In genomic region chr2:59042616-59043015, GRCm38 (mm10) we compare ENCODE assay signal across 12 mouse cellular contexts.
DNase-seq lines count a peak whose midpoint lies in the region; ATAC-seq and TF ChIP-seq lines count a peak whose summit lies in the region.
"Had no signal": no experiment of that assay in that cellular context is flagged by ENCODE, and none has a peak within 500 bp of the region (broad histone marks: within the 10 kb centered on the region; RNA-seq: fewer than 3 reads in every experiment).

No protein-coding gene starts in this region.

- H3K4me2 ChIP-seq in heart, embryonic 16.5 days (ENCODE audit: low read depth, low read length), result peak overlapping the region; percentile 29
- H3K4me2 ChIP-seq in neural tube, embryonic 11.5 days (ENCODE audit: low read depth), result no peak overlapping the region
- H3K4me2 ChIP-seq in hindbrain, postnatal 0 days (ENCODE audit: low read depth, low read length), result no peak overlapping the region
- no peak overlapping the region for H3K4me2 ChIP-seq in forebrain, embryonic 13.5 days

- no peaks in the 10 kb centered on the region for H3K9me3 ChIP-seq in heart, embryonic 16.5 days (replicated peaks; ENCODE audit: control insufficient read depth, low read length)
- H3K9me3 ChIP-seq in neural tube, embryonic 11.5 days (ENCODE audit: control insufficient read depth, low read length), result no peaks in the 10 kb centered on the region
- no peaks in the 10 kb centered on the region for H3K9me3 ChIP-seq in hindbrain, postnatal 0 days (ENCODE audit: low read length)
- H3K9me3 ChIP-seq in forebrain, embryonic 13.5 days (replicated peaks), result no peaks in the 10 kb centered on the region
- H3K9me3 ChIP-seq: G1E had no signal

- WGBS in heart, embryonic 16.5 days, result 38% methylated on average over 13 of the region's 13 CpGs
- WGBS in neural tube, embryonic 11.5 days, result 70% methylated on average over 12 of the region's 13 CpGs
- 59% methylated on average over 13 of the region's 13 CpGs for WGBS in hindbrain, postnatal 0 days
- 68% methylated on average over 13 of the region's 13 CpGs for WGBS in forebrain, embryonic 13.5 days

- no peak for ATAC-seq in heart, embryonic 16.5 days (replicated peaks; ENCODE audit: extremely low read depth, insufficient read depth, low FRiP score)
- ATAC-seq in neural tube, embryonic 11.5 days (ENCODE audit: insufficient read depth, low FRiP score, low TSS enrichment), result peak; percentile 27; the same call in 1 of the 2 replicates
- ATAC-seq in hindbrain, postnatal 0 days, result 0 out of 2 replicates have a peak, but pooled peaks have one; percentile 27
- no peak for ATAC-seq in forebrain, embryonic 13.5 days
- ATAC-seq: forebrain, embryonic 14.5 days had no signal

- no peaks in the 10 kb centered on the region for H3K36me3 ChIP-seq in heart, embryonic 16.5 days (ENCODE audit: control insufficient read depth, insufficient read depth)
- no peaks in the 10 kb centered on the region for H3K36me3 ChIP-seq in neural tube, embryonic 11.5 days (ENCODE audit: control insufficient read depth, insufficient read depth, low read length)
- H3K36me3 ChIP-seq in hindbrain, postnatal 0 days (ENCODE audit: insufficient read depth, low read length), result no peaks in the 10 kb centered on the region
- H3K36me3 ChIP-seq in forebrain, embryonic 13.5 days (ENCODE audit: poor library complexity, severe bottlenecking), result no peaks in the 10 kb centered on the region
- H3K36me3 ChIP-seq: G1E had no signal

- no peak for TF ChIP-seq CTCF in hindbrain, postnatal 0 days (IDR thresholded peaks at IDR 0.05; ENCODE audit: low read depth)

- no peak overlapping the region for H3K27ac ChIP-seq in heart, embryonic 16.5 days (ENCODE audit: low read length)
- no peak overlapping the region for H3K27ac ChIP-seq in neural tube, embryonic 11.5 days (ENCODE audit: low read depth, low read length)
- no peak overlapping the region for H3K27ac ChIP-seq in hindbrain, postnatal 0 days
- no peak overlapping the region for H3K27ac ChIP-seq in forebrain, embryonic 13.5 days
- H3K27ac ChIP-seq: heart, adult 2 months had no signal

- H3K9ac ChIP-seq in heart, embryonic 16.5 days (ENCODE audit: low read length), result no peak overlapping the region
- no peak overlapping the region for H3K9ac ChIP-seq in neural tube, embryonic 11.5 days (ENCODE audit: low read length)
- no peak overlapping the region for H3K9ac ChIP-seq in hindbrain, postnatal 0 days (replicated peaks; ENCODE audit: low read length)
- no peak overlapping the region for H3K9ac ChIP-seq in forebrain, embryonic 13.5 days

- H3K4me1 ChIP-seq in heart, embryonic 16.5 days (ENCODE audit: control insufficient read depth, insufficient read depth, low read length), result peaks cover 15% of the 10 kb centered on the region
- H3K4me1 ChIP-seq in neural tube, embryonic 11.5 days (ENCODE audit: control insufficient read depth, insufficient read depth, low read length), result no peaks in the 10 kb centered on the region
- H3K4me1 ChIP-seq in hindbrain, postnatal 0 days (ENCODE audit: insufficient read depth, low read length), result no peaks in the 10 kb centered on the region
- H3K4me1 ChIP-seq in forebrain, embryonic 13.5 days, result no peaks in the 10 kb centered on the region

- no peak for DNase-seq in heart, adult 18-20 months
- DNase-seq in neural tube, embryonic 11.5 days (ENCODE audit: low spot score), result no peak
- DNase-seq in neural tube, embryonic 10.5 days (ENCODE audit: extremely low spot score, low spot score), result no peak
- DNase-seq in hindbrain, postnatal 0 days (ENCODE audit: low spot score), result no peak
- DNase-seq in layer of hippocampus, adult 18-20 months (ENCODE audit: low spot score in 2 of 2), result no peak
- no peak for DNase-seq in kidney, adult 9 months
- DNase-seq: spleen, adult 18-20 months had no signal

- no peak overlapping the region for H3K4me3 ChIP-seq in heart, embryonic 16.5 days (ENCODE audit: low read length)
- no peak overlapping the region for H3K4me3 ChIP-seq in neural tube, embryonic 11.5 days (ENCODE audit: low read depth, low read length)
- no peak overlapping the region for H3K4me3 ChIP-seq in hindbrain, postnatal 0 days (ENCODE audit: low read length)
- no peak overlapping the region for H3K4me3 ChIP-seq in forebrain, embryonic 13.5 days
- H3K4me3 ChIP-seq: heart, adult 2 months had no signal

- H3K27me3 ChIP-seq in heart, embryonic 16.5 days (ENCODE audit: control insufficient read depth, insufficient read depth, low read length), result no peaks in the 10 kb centered on the region
- H3K27me3 ChIP-seq in neural tube, embryonic 11.5 days (ENCODE audit: control insufficient read depth, insufficient read depth, low read length), result no peaks in the 10 kb centered on the region
- H3K27me3 ChIP-seq in hindbrain, postnatal 0 days (ENCODE audit: insufficient read depth, low read length), result no peaks in the 10 kb centered on the region
- H3K27me3 ChIP-seq in forebrain, embryonic 13.5 days, result no peaks in the 10 kb centered on the region

Comparison
In these comparisons a context has a peak if more than half of its experiments do, and no peak if none do; other contexts are left out.
1. ATAC-seq: peak in neural tube, embryonic 11.5 days (single experiment) and hindbrain, postnatal 0 days (single experiment); none in heart, embryonic 16.5 days (single experiment) and forebrain, embryonic 13.5 days (single experiment).